Mouse (Mus musculus): ENCODE measurements around the gene Calcb.

GRCm38 (mm10) chr7:114719381-114720131 lies 1.1 kb downstream of the Calcb start:
- TF ChIP-seq TAL1 (IDR thresholded peaks at IDR 0.05; ENCODE audit: low read length) (no peak), GATA1 (IDR thresholded peaks at IDR 0.05; ENCODE audit: low read length) (no peak)

All from erythroblast, embryonic 14.5 days (primary cell).